Mouse (Mus musculus) forebrain, embryonic 10.5 days (tissue): ENCODE results near the gene Cmtm5. TPM values are rescaled to one million over a fixed set of nuclear protein-coding genes. Genes with fewer than 3 reads are reported as not detected.
A peak's percentile ranks its signal among the peaks of the same experiment; 100 is the strongest.
"Not testable (repeated sequence)": the region's sequence is repeated elsewhere in the genome, so short reads cannot be mapped to it uniquely, and the experiment has no call there.

Experiments used
- DNase-seq: peaks from one replicate; pipeline ENCODE4 v3.0.0-alpha.2; 2017; ENCODE audit warnings: low spot score; ENCODE audit errors: extremely low spot score
- H3K27ac ChIP-seq: fragments of 300-500 bp; sonication (generic); 2 replicates; pipeline ENCODE4 v1.5.1; 2016; ENCODE audit warnings: mild to moderate bottlenecking
- H3K27me3 ChIP-seq: fragments of 300-500 bp; sonication (generic); 2 replicates; pipeline ENCODE4 v1.6.1; 2016; ENCODE audit warnings: mild to moderate bottlenecking; ENCODE audit not compliant: poor library complexity, severe bottlenecking
- H3K36me3 ChIP-seq: fragments of 300-500 bp; sonication (generic); replicated peaks from 2 replicates; pipeline ENCODE4 v1.6.1; 2016; ENCODE audit warnings: mild to moderate bottlenecking, moderate library complexity
- H3K4me1 ChIP-seq: fragments of 300-500 bp; sonication (generic); 2 replicates; pipeline ENCODE4 v1.6.1; 2016
- H3K4me3 ChIP-seq: fragments of 300-500 bp; sonication (generic); 2 replicates; pipeline ENCODE4 v1.5.1; 2016; ENCODE audit warnings: mild to moderate bottlenecking, moderate library complexity
- H3K9me3 ChIP-seq: fragments of 300-500 bp; sonication (generic); 2 replicates; pipeline ENCODE4 v1.6.1; 2016; ENCODE audit warnings: mild to moderate bottlenecking, moderate library complexity
- WGBS: fragments of 180-500 bp; shearing (Covaris S2); methylation state at CpG from one replicate; pipeline ENCODE4 v1.1.7; 2016; 5-methylcytosine and 5-hydroxymethylcytosine counted together
- polyA plus RNA-seq: library from polyadenylated mRNA; unstranded; fragments of >200 nt; fragmentation: Nextera tagmentation; extraction: Ambion mirVana; gene quantifications from 2 replicates; pipeline ENCODE4 v1.2.1, GENCODE M21; 2016

The Cmtm5 gene
- polyA plus RNA-seq, 1 experiment from 2014 or later, result 0.26 TPM

GRCm38 (mm10) chr14:54938431-54939219 lies 2.6 kb downstream of the Cmtm5 start:
- Histone ChIP-seq H3K27me3 (no peaks in the 10 kb centered on the region), H3K9me3 (no peaks in the 10 kb centered on the region), H3K4me3 (no peak overlapping the region), H3K27ac (0 out of 2 replicates have a peak overlapping the region, but pooled peaks have one; percentile 25), H3K4me1 (peaks cover 16% of the 10 kb centered on the region), H3K36me3 (no peaks in the 10 kb centered on the region)
- DNase-seq, result no peak
- WGBS, result 80% methylated on average over 15 of the region's 15 CpGs

GRCm38 (mm10) chr14:54939434-54940175 lies 3.5 kb downstream of the Cmtm5 start:
- Histone ChIP-seq H3K27ac (no peak overlapping the region), H3K9me3 (no peaks in the 10 kb centered on the region), H3K36me3 (no peaks in the 10 kb centered on the region), H3K4me1 (peaks cover 16% of the 10 kb centered on the region), H3K4me3 (no peak overlapping the region), H3K27me3 (no peaks in the 10 kb centered on the region)
- WGBS, result 56% methylated on average over 12 of the region's 12 CpGs
- peak; percentile 66 for DNase-seq

- Histone ChIP-seq H3K4me1 (peaks cover 16% of the 10 kb centered on the region), H3K27me3 (no peaks in the 10 kb centered on the region), H3K27ac (no peak overlapping the region), H3K4me3 (no peak overlapping the region), H3K9me3 (no peaks in the 10 kb centered on the region), H3K36me3 (no peaks in the 10 kb centered on the region)
- 96% methylated on average over 3 of the region's 3 CpGs for WGBS
- no peak for DNase-seq
These were observed 4.1 kb downstream of the Cmtm5 start for GRCm38 (mm10) chr14:54940176-54940530.

GRCm38 (mm10) chr14:54941024-54941978 lies 5.2 kb downstream of the Cmtm5 start:
- H3K27ac ChIP-seq, result no peak overlapping the region
- H3K4me1 ChIP-seq, result peaks cover 10% of the 10 kb centered on the region
- H3K36me3 ChIP-seq, result no peaks in the 10 kb centered on the region
- H3K27me3 ChIP-seq, result no peaks in the 10 kb centered on the region
- DNase-seq, result no peak
- H3K9me3 ChIP-seq, result no peaks in the 10 kb centered on the region
- H3K4me3 ChIP-seq, result no peak overlapping the region
- 75% methylated on average over 13 of the region's 13 CpGs for WGBS

GRCm38 (mm10) chr14:54942479-54942878 lies 6.4 kb downstream of the Cmtm5 start:
- WGBS, result 83% methylated on average over 8 of the region's 8 CpGs
- no peak overlapping the region for H3K4me3 ChIP-seq
- H3K36me3 ChIP-seq, result no peaks in the 10 kb centered on the region
- DNase-seq, result no peak
- no peaks in the 10 kb centered on the region for H3K27me3 ChIP-seq
- H3K9me3 ChIP-seq, result no peaks in the 10 kb centered on the region
- H3K27ac ChIP-seq, result no peak overlapping the region
- 0 out of 2 replicates have a peak, but pooled peaks cover 5% of the 10 kb centered on the region for H3K4me1 ChIP-seq

GRCm38 (mm10) chr14:54943971-54944370 lies 7.9 kb downstream of the Cmtm5 start:
- no peak for DNase-seq
- H3K27me3 ChIP-seq, result no peaks in the 10 kb centered on the region
- WGBS, result 92% methylated on average over 7 of the region's 7 CpGs
- no peak overlapping the region for H3K27ac ChIP-seq
- no peak overlapping the region for H3K4me3 ChIP-seq
- 0 out of 2 replicates have a peak, but pooled peaks cover 5% of the 10 kb centered on the region for H3K4me1 ChIP-seq
- no peaks in the 10 kb centered on the region for H3K9me3 ChIP-seq
- no peaks in the 10 kb centered on the region for H3K36me3 ChIP-seq

GRCm38 (mm10) chr14:54944939-54945338 lies 8.9 kb downstream of the Cmtm5 start:
- Histone ChIP-seq H3K36me3 (no peaks in the 10 kb centered on the region), H3K4me1 (no peaks in the 10 kb centered on the region), H3K27ac (no peak overlapping the region), H3K4me3 (no peak overlapping the region), H3K9me3 (no peaks in the 10 kb centered on the region), H3K27me3 (no peaks in the 10 kb centered on the region; the same call in 1 of the 2 replicates)
- no peak for DNase-seq
- 73% methylated on average over 2 of the region's 2 CpGs for WGBS

GRCm38 (mm10) chr14:54945975-54946704 lies 10.1 kb downstream of the Cmtm5 start:
- Histone ChIP-seq H3K36me3 (no peaks in the 10 kb centered on the region), H3K9me3 (no peaks in the 10 kb centered on the region), H3K4me3 (no peak overlapping the region), H3K27ac (no peak overlapping the region), H3K4me1 (no peaks in the 10 kb centered on the region), H3K27me3 (no peaks in the 10 kb centered on the region; the same call in 1 of the 2 replicates)
- WGBS, result 85% methylated on average over 19 of the region's 19 CpGs
- no peak for DNase-seq

GRCm38 (mm10) chr14:54947008-54947407 lies 10.9 kb downstream of the Cmtm5 start:
- H3K27ac ChIP-seq, DNase-seq, H3K9me3 ChIP-seq, H3K4me1 ChIP-seq, H3K4me3 ChIP-seq, H3K36me3 ChIP-seq, H3K27me3 ChIP-seq: not testable (repeated sequence)
- 90% methylated on average over 11 of the region's 11 CpGs for WGBS

GRCm38 (mm10) chr14:54948781-54949180 lies 12.7 kb downstream of the Cmtm5 start:
- no peaks in the 10 kb centered on the region for H3K36me3 ChIP-seq
- no peak overlapping the region for H3K4me3 ChIP-seq
- no peak for DNase-seq
- H3K27me3 ChIP-seq, result no peaks in the 10 kb centered on the region; the same call in 1 of the 2 replicates
- no peaks in the 10 kb centered on the region for H3K4me1 ChIP-seq
- no peak overlapping the region for H3K27ac ChIP-seq
- no peaks in the 10 kb centered on the region for H3K9me3 ChIP-seq
- WGBS, result 90% methylated on average over 9 of the region's 9 CpGs

- no peaks in the 10 kb centered on the region for H3K4me1 ChIP-seq
- H3K4me3 ChIP-seq, result no peak overlapping the region
- no peak for DNase-seq
- no peaks in the 10 kb centered on the region for H3K36me3 ChIP-seq
- no peaks in the 10 kb centered on the region; the same call in 1 of the 2 replicates for H3K27me3 ChIP-seq
- WGBS, result 64% methylated on average over 12 of the region's 12 CpGs
- H3K9me3 ChIP-seq, result no peaks in the 10 kb centered on the region
- H3K27ac ChIP-seq, result no peak overlapping the region
These were observed 14.4 kb downstream of the Cmtm5 start for GRCm38 (mm10) chr14:54950493-54950892.

GRCm38 (mm10) chr14:54951587-54951986 lies 15.5 kb downstream of the Cmtm5 start:
- H3K27ac ChIP-seq, result no peak overlapping the region
- no peaks in the 10 kb centered on the region for H3K36me3 ChIP-seq
- DNase-seq, result no peak
- no peaks in the 10 kb centered on the region for H3K9me3 ChIP-seq
- H3K4me3 ChIP-seq, result no peak overlapping the region
- 90% methylated on average over 6 of the region's 6 CpGs for WGBS
- H3K27me3 ChIP-seq, result no peaks in the 10 kb centered on the region; the same call in 1 of the 2 replicates
- H3K4me1 ChIP-seq, result no peaks in the 10 kb centered on the region
